Mouse (Mus musculus): ENCODE results near the gene Tecpr1.

DNA sequence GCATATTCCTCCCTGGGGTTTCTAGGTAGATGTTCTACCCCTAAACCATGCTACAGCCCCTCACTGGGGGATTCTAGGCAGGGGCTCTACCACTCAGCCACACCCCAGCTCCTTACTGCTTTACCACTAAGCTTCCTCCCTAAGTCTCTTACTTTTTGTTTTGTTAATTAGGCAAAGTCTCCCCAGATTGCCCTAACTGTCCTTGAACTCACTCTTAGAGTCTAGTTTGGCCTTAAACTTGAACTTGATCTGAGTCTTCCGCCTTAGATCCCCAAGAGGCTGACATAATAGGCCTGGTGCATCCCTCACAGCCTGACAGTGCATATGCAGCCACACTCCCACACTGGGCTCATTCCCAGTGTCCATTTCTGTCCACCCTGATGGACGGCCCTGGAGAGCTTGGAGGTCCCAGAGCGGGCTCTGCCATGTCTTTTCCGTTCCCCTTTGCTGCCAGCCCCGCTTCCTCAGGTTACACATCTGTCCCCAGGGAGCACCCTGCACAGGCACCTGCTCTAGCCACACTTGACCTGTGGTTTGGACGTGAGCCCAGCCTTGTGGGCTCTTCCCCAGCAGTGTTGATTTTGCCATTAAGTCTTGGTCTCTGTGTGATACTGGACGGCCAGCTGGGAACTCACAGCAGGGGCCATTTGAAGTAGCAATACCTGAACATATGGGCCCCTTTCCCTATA lies 39.6 kb downstream of the Tecpr1 start:
- TF ChIP-seq CTCF (IDR thresholded peaks at IDR 0.05; ENCODE audit: low read depth, low read length) (no peak), POLR2AphosphoS5 (IDR thresholded peaks at IDR 0.05; ENCODE audit: insufficient replicate concordance, low read depth, low read length) (no peak), GATA1 (IDR thresholded peaks at IDR 0.05; ENCODE audit: borderline replicate concordance, low read length) (no peak)
